Mouse (Mus musculus): ENCODE measurements around the gene Hist1h2bm. TPM values are rescaled to one million over a fixed set of nuclear protein-coding genes. Genes with fewer than 3 reads are reported as not detected.
"Not testable (repeated sequence)": the region's sequence is repeated elsewhere in the genome, so short reads cannot be mapped to it uniquely, and the experiment has no call there.

The Hist1h2bm gene
- 1.6 and 2.3 TPM in 2 replicates for polyA plus RNA-seq (2015; fragmentation: Nextera tagmentation; extraction: Ambion mirVana)

GRCm38 (mm10) chr13:21721757-21722372 is at the start of gene Hist1h2bm:
Gene Hist1h2bm, plus strand, starts transcription at chr13:21722044.
- H3K36me3 ChIP-seq (replicated peaks; ENCODE audit: insufficient read depth, low read length); H3K9me3 ChIP-seq (ENCODE audit: low read length); H3K27me3 ChIP-seq (ENCODE audit: insufficient read depth, low read length): not testable (repeated sequence)
- DNase-seq (peak; percentile 78), ATAC-seq (peak; percentile 91)
- Histone ChIP-seq H3K4me1 (ENCODE audit: insufficient read depth) (peaks cover 10% of the 10 kb centered on the region), H3K4me3 (ENCODE audit: low read depth, low read length) (peak within 1 kb of the TSS; percentile 43), H3K27ac (ENCODE audit: low read depth) (peak within 1 kb of the TSS; percentile 93), H3K4me2 (ENCODE audit: low read depth, low read length) (peak within 1 kb of the TSS; percentile 63), H3K9ac (replicated peaks) (peak within 1 kb of the TSS; percentile 64)
- WGBS (ENCODE audit: insufficient replicate concordance) = under 1% methylated on average over 35 of the region's 37 CpGs

- no peak within 1 kb of the TSS for H3K27ac ChIP-seq (ENCODE audit: low read depth)
- no peaks in the 10 kb centered on the region for H3K36me3 ChIP-seq (replicated peaks; ENCODE audit: insufficient read depth, low read length)
- no peak within 1 kb of the TSS for H3K4me2 ChIP-seq (ENCODE audit: low read depth, low read length)
- H3K9me3 ChIP-seq (ENCODE audit: low read length) = no peaks in the 10 kb centered on the region
- TF ChIP-seq CTCF (IDR thresholded peaks at IDR 0.05; ENCODE audit: low read depth) = no peak
- no peak for TF ChIP-seq EP300 (IDR thresholded peaks at IDR 0.05; ENCODE audit: low read depth)
- H3K4me3 ChIP-seq (ENCODE audit: low read depth, low read length) = no peak within 1 kb of the TSS
- DNase-seq = no peak
- ATAC-seq = no peak
- no peak within 1 kb of the TSS for H3K9ac ChIP-seq (replicated peaks)
- H3K27me3 ChIP-seq (ENCODE audit: insufficient read depth, low read length) = no peaks in the 10 kb centered on the region
- no peaks in the 10 kb centered on the region for H3K4me1 ChIP-seq (ENCODE audit: insufficient read depth)
- WGBS (ENCODE audit: insufficient replicate concordance) = 72% methylated on average over 2 of the region's 2 CpGs
Observed at GRCm38 (mm10) chr13:21677305-21677704, 44.5 kb upstream of the Hist1h2bm start, which contains the start of gene Olfr1360. Gene Olfr1360, minus strand, starts transcription at chr13:21677405.

- Histone ChIP-seq H3K9me3 (ENCODE audit: low read length) (no peaks in the 10 kb centered on the region), H3K27ac (ENCODE audit: low read depth) (no peak within 1 kb of the TSS), H3K4me3 (ENCODE audit: low read depth, low read length) (no peak within 1 kb of the TSS), H3K27me3 (ENCODE audit: insufficient read depth, low read length) (no peaks in the 10 kb centered on the region), H3K4me1 (ENCODE audit: insufficient read depth) (no peaks in the 10 kb centered on the region), H3K9ac (replicated peaks) (no peak within 1 kb of the TSS), H3K4me2 (ENCODE audit: low read depth, low read length) (no peak within 1 kb of the TSS), H3K36me3 (replicated peaks; ENCODE audit: insufficient read depth, low read length) (no peaks in the 10 kb centered on the region)
- no peak for TF ChIP-seq CTCF (IDR thresholded peaks at IDR 0.05; ENCODE audit: low read depth)
- ATAC-seq (no peak), DNase-seq (no peak)
Observed at GRCm38 (mm10) chr13:21697811-21698210, 24.0 kb upstream of the Hist1h2bm start, which contains the start of gene Olfr1359. Gene Olfr1359, plus strand, starts transcription at chr13:21698111.

GRCm38 (mm10) chr13:21706669-21707068 is 15.2 kb upstream of the Hist1h2bm start:
- no peaks in the 10 kb centered on the region for H3K9me3 ChIP-seq (ENCODE audit: low read length)
- no peaks in the 10 kb centered on the region for H3K36me3 ChIP-seq (replicated peaks; ENCODE audit: insufficient read depth, low read length)
- ATAC-seq (no peak), DNase-seq (no peak)
- H3K4me3 ChIP-seq (ENCODE audit: low read depth, low read length) = no peak overlapping the region
- no peak overlapping the region for H3K9ac ChIP-seq (replicated peaks)
- 59% methylated on average over 4 of the region's 4 CpGs for WGBS (ENCODE audit: insufficient replicate concordance)
- peaks cover 6% of the 10 kb centered on the region; the same call in 1 of the 2 replicates for H3K4me1 ChIP-seq (ENCODE audit: insufficient read depth)
- H3K27ac ChIP-seq (ENCODE audit: low read depth) = no peak overlapping the region
- H3K4me2 ChIP-seq (ENCODE audit: low read depth, low read length) = no peak overlapping the region
- H3K27me3 ChIP-seq (ENCODE audit: insufficient read depth, low read length) = no peaks in the 10 kb centered on the region
- TF ChIP-seq CTCF (IDR thresholded peaks at IDR 0.05; ENCODE audit: low read depth) (no peak), EP300 (IDR thresholded peaks at IDR 0.05; ENCODE audit: low read depth) (no peak)

GRCm38 (mm10) chr13:21710031-21710711 is 11.7 kb upstream of the Hist1h2bm start:
- H3K4me1 ChIP-seq (ENCODE audit: insufficient read depth) = peaks cover 10% of the 10 kb centered on the region
- no peaks in the 10 kb centered on the region for H3K27me3 ChIP-seq (ENCODE audit: insufficient read depth, low read length)
- TF ChIP-seq EP300 (IDR thresholded peaks at IDR 0.05; ENCODE audit: low read depth) (peak; percentile 44), CTCF (IDR thresholded peaks at IDR 0.05; ENCODE audit: low read depth) (peak; percentile 88)
- H3K9ac ChIP-seq (replicated peaks) = peak overlapping the region; percentile 67
- ATAC-seq (peak; percentile 83), DNase-seq (peak; percentile 91)
- H3K36me3 ChIP-seq (replicated peaks; ENCODE audit: insufficient read depth, low read length) = no peaks in the 10 kb centered on the region
- peak overlapping the region; percentile 62 for H3K4me3 ChIP-seq (ENCODE audit: low read depth, low read length)
- H3K4me2 ChIP-seq (ENCODE audit: low read depth, low read length) = peak overlapping the region; percentile 76
- under 1% methylated on average over 32 of the region's 32 CpGs for WGBS (ENCODE audit: insufficient replicate concordance)
- no peaks in the 10 kb centered on the region for H3K9me3 ChIP-seq (ENCODE audit: low read length)
- H3K27ac ChIP-seq (ENCODE audit: low read depth) = peak overlapping the region; percentile 82

- Histone ChIP-seq H3K36me3 (replicated peaks; ENCODE audit: insufficient read depth, low read length) (no peaks in the 10 kb centered on the region), H3K27ac (ENCODE audit: low read depth) (no peak overlapping the region), H3K4me3 (ENCODE audit: low read depth, low read length) (peak overlapping the region; percentile 62), H3K27me3 (ENCODE audit: insufficient read depth, low read length) (no peaks in the 10 kb centered on the region), H3K9me3 (ENCODE audit: low read length) (no peaks in the 10 kb centered on the region), H3K9ac (replicated peaks) (peak overlapping the region; percentile 28), H3K4me2 (ENCODE audit: low read depth, low read length) (peak overlapping the region; percentile 76), H3K4me1 (ENCODE audit: insufficient read depth) (peaks cover 14% of the 10 kb centered on the region)
- ATAC-seq (peak; percentile 66), DNase-seq (peak; percentile 82)
- TF ChIP-seq CTCF (IDR thresholded peaks at IDR 0.05; ENCODE audit: low read depth) (no peak), EP300 (IDR thresholded peaks at IDR 0.05; ENCODE audit: low read depth) (no peak)
- 1% methylated on average over 22 of the region's 22 CpGs for WGBS (ENCODE audit: insufficient replicate concordance)
Observed at GRCm38 (mm10) chr13:21710821-21711525, 10.9 kb upstream of the Hist1h2bm start.
